Mouse (Mus musculus) testis, adult 2 months (tissue): ENCODE measurements around the gene Galnt2. TPM values are rescaled to one million over a fixed set of nuclear protein-coding genes. Genes with fewer than 3 reads are reported as not detected.

Source experiments
- H3K27ac ChIP-seq: fragments of 200-500 bp; 2 replicates; pipeline ENCODE4 v1.5.1; 2012; ENCODE audit warnings: low read depth, low read length; ENCODE audit not compliant: control insufficient read depth, insufficient read depth
- H3K27me3 ChIP-seq: fragments of 200-500 bp; 2 replicates; pipeline ENCODE4 v1.6.1; 2012; ENCODE audit warnings: mild to moderate bottlenecking, low read length, moderate library complexity; ENCODE audit not compliant: control insufficient read depth, insufficient read depth
- H3K36me3 ChIP-seq: fragments of 200-500 bp; 2 replicates; pipeline ENCODE4 v1.6.1; 2012; ENCODE audit warnings: mild to moderate bottlenecking, low read length; ENCODE audit not compliant: control insufficient read depth, insufficient read depth
- H3K4me1 ChIP-seq: fragments of 200-500 bp; 2 replicates; pipeline ENCODE4 v1.6.1; 2012; ENCODE audit warnings: low read length; ENCODE audit not compliant: control insufficient read depth, insufficient read depth
- H3K4me3 ChIP-seq: fragments of 200-500 bp; 2 replicates; pipeline ENCODE4 v1.5.1; 2012; ENCODE audit warnings: low read depth, mild to moderate bottlenecking, low read length, moderate library complexity, mixed read lengths; ENCODE audit not compliant: control insufficient read depth
- CTCF ChIP-seq: fragments of 200-500 bp; IDR thresholded peaks from 2 replicates; pipeline ENCODE4 v1.5.1; 2012; ENCODE audit warnings: low read depth, mild to moderate bottlenecking, inconsistent platforms, low read length, moderate library complexity; ENCODE audit not compliant: control insufficient read depth, insufficient read depth, insufficient replicate concordance
- POLR2A ChIP-seq: fragments of 200-500 bp; IDR thresholded peaks from 2 replicates; pipeline ENCODE4 v1.6.1; 2012; ENCODE audit warnings: low read depth, mild to moderate bottlenecking, inconsistent platforms, low read length, moderate library complexity; ENCODE audit not compliant: control insufficient read depth
- polyA plus RNA-seq: library from polyadenylated mRNA; depleted of rRNA; stranded (reverse); fragments of >200 nt; gene quantifications from 2 replicates; pipeline ENCODE4 v1.2.3, GENCODE M21; 2012

Galnt2 gene
- polyA plus RNA-seq, 1 experiment: 0.91 TPM

DNA sequence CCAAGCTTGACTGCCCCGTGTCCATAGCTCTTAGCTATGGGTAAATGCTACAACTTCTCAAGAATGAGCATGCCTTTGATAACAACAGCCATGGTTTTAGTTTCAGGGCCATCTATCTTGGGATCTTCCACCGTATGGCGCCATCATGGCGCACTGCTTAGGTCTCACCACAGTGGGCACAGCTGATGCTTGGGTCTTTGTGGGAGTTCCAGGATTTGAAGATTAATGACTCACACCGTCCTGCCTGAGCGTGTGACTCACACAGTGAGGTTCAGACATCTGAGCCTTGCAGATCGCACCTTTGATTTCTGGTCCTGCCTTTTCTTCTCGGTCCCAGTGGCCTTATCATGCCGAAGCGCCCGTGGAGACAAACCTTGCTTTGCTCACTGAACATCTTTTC lies 39.7 kb downstream of the Galnt2 start:
- no peak for TF ChIP-seq CTCF
- no peak for TF ChIP-seq POLR2A
- no peaks in the 10 kb centered on the region for H3K4me1 ChIP-seq

DNA sequence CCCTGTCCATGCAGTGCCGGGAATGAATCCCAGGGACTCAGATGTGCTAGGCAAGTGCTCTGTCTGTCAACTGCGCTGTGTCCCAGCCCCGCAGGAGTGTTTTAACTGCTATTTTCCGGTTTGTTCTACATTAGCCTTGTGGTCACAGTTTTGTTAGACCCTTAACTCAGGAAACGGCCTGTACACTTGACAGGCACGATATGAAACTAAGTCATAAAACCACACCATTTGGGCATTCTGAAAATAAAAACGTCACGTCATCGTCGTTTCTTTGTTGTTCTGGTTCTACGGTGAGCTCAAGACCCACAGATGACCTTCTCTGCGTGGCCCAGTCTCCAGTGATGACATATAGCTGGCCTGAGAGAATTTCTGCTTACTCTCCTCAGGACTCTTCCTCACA lies 40.3 kb downstream of the Galnt2 start:
- Histone ChIP-seq H3K4me3 (no peak overlapping the region), H3K36me3 (no peaks in the 10 kb centered on the region), H3K27me3 (no peaks in the 10 kb centered on the region), H3K27ac (no peak overlapping the region), H3K4me1 (no peaks in the 10 kb centered on the region)
- TF ChIP-seq POLR2A: no peak
- TF ChIP-seq CTCF: no peak

More for the DNA sequence above, 39.7 kb downstream of the Galnt2 start:
- H3K27me3 ChIP-seq: no peaks in the 10 kb centered on the region
- H3K27ac ChIP-seq: no peak overlapping the region
- H3K36me3 ChIP-seq: no peaks in the 10 kb centered on the region
- no peak overlapping the region for H3K4me3 ChIP-seq

DNA sequence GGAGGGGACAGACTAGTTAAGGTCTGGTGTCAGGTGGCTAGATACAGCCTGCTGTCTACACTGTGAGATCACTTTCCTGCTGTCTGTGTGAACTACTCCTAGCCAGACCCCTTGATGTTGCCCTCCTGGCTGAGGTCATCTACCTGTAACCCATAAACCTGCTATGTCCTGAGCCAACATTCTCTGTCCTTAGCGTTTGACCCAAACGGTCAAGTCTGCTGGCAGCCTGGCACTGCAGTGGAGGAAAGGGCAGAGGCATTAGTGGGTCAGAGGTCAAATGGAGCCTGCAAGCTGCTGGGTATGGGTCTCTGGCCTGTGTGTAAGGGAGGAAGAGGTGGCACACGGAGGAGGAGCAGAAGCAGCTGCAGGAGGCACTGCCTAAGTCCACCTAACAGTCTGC lies 41.6 kb downstream of the Galnt2 start:
- Histone ChIP-seq H3K4me1 (no peaks in the 10 kb centered on the region), H3K36me3 (no peaks in the 10 kb centered on the region), H3K27me3 (no peaks in the 10 kb centered on the region), H3K4me3 (no peak overlapping the region), H3K27ac (no peak overlapping the region)
- TF ChIP-seq CTCF (no peak), POLR2A (no peak)

DNA sequence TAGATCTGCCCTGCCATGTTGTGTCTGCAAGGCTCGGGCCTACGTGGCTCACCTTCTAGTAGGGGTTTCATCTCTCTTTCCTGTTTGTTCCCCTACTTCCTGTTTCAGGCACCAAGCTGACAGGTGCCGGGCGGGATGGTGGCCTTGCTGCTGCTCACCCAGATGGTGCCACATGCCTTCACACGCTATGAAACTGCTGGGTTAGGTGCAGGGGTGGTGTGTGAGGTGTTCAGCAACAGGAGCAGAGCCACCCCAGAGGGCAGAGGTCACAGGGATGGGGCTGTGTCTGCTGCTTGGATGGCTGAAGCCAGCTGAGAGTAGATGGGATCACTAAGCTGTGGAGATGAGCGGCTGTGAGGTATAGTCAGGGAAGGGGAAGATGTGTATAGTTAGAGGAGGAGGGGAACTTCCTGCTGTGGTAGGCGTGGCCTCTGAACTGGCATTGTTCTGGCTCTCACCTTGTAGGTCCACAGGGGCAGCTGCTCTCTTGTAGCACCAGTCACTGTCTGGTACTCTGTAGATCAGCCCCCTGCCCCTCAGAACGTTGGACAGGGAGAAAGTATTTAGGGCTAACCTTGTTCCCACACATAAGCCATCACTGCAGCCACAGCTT lies 42.5 kb downstream of the Galnt2 start:
- TF ChIP-seq CTCF: no peak
- no peak for TF ChIP-seq POLR2A
- Histone ChIP-seq H3K4me1 (no peaks in the 10 kb centered on the region), H3K36me3 (no peaks in the 10 kb centered on the region), H3K27me3 (no peaks in the 10 kb centered on the region), H3K27ac (no peak overlapping the region), H3K4me3 (no peak overlapping the region)

DNA sequence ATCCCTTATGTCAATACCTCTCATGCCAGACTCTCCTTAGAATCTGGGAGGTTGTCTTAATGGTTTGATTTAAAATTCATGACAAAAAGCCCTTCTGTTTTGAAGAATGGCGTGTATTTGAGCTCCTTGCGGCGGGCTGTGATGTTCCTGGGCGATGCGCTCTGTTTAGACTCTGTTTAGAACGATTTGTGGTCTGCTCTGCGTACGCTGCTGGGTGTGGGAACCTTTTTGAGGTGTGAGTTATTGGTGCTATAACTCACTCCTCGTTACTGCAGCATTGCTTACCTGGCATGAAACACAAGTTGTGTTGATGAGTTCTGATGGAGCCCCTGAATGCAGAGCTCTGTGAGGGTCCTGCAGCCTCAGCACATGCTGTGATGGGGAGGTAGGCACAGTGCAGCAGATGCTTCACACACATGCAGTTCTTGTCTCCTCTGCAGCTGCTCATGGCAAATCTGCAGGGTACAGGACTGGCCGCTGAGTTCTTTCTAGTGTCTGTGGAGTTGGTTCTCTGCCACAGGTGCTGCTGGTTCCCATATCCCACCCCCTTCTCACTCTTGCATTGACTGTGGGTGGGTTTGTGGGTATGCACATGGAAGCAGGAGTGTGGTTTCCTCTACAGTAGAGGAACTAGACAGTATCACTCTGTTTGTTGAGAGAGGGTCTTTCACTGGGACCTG lies 43.4 kb downstream of the Galnt2 start:
- H3K4me3 ChIP-seq: no peak overlapping the region
- H3K27ac ChIP-seq: no peak overlapping the region
- H3K4me1 ChIP-seq: no peaks in the 10 kb centered on the region
- H3K27me3 ChIP-seq: no peaks in the 10 kb centered on the region
- no peaks in the 10 kb centered on the region for H3K36me3 ChIP-seq
- no peak for TF ChIP-seq POLR2A
- TF ChIP-seq CTCF: no peak

DNA sequence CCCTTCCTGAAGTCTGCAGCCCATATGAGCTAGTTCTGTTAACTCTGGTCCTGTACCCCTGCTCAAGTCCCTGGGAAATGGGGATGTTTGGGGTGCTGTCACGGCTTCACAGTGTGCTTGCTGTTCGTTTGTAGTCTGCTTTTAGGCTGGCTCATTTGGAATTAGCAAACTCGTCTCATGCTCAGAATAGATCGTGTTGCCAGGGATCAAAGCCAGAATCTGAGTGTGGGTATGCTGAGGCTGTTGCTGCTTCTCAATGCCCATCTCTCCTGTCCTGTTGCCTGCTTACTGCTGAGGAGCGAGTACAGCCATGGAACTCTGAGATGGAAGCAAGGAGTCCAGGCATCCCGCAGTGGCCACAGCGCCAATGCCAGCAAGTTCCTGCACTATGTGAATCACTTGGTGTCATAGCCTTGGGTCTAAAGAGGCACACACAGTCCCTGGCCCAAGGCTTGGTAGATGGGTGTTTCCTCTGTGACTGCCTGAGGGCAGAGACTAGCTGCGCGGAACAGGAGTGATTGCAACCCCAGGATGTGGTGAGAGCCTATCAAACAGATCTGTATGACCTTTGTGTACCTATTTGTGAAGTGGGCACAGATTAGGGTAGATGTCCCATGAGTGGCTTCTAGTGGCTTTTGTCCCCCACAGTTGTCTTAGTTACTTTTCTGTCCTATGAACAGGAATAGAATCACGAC lies 44.3 kb downstream of the Galnt2 start:
- H3K36me3 ChIP-seq: no peaks in the 10 kb centered on the region
- H3K4me3 ChIP-seq: no peak overlapping the region
- TF ChIP-seq POLR2A (no peak), CTCF (no peak)
- H3K27me3 ChIP-seq: no peaks in the 10 kb centered on the region
- no peaks in the 10 kb centered on the region for H3K4me1 ChIP-seq
- no peak overlapping the region for H3K27ac ChIP-seq
